Mouse (Mus musculus) gastrocnemius, adult 2 months (tissue): ENCODE measurements around the gene Gm10644. TPM values are rescaled to one million over a fixed set of nuclear protein-coding genes. Genes with fewer than 3 reads are reported as not detected.
A peak's percentile ranks its signal among the peaks of the same experiment; 100 is the strongest.

ENCODE experiments used
- DNase-seq: peaks from one replicate; pipeline ENCODE4 v3.0.0; 2022
- H3K27ac ChIP-seq: fragments of 200-600 bp; 2 replicates; pipeline ENCODE4 v1.8.1; 2022; ENCODE audit warnings: mild to moderate bottlenecking
- H3K4me3 ChIP-seq: fragments of 200-600 bp; 2 replicates; pipeline ENCODE4 v1.8.1; 2022; ENCODE audit warnings: mild to moderate bottlenecking, moderate library complexity
- CTCF ChIP-seq: fragments of 200-600 bp; IDR thresholded peaks from 2 replicates; pipeline ENCODE4 v1.8.1; 2022; ENCODE audit warnings: antibody characterized with exemption, mild to moderate bottlenecking, moderate library complexity
- intact Hi-C: fragments of 180-260 bp; cut with DNase I; formaldehyde crosslinking; loops from one replicate; pipeline ENCODE4 v1.15.1; 2025
- total RNA-seq, 2 experiments: library from RNA; stranded (reverse); gene quantifications; 2 replicates each; pipeline ENCODE4 v1.2.3; 2021

The Gm10644 gene
- total RNA-seq, 2 experiments from 2014 or later, result 0.64 to 0.84 TPM

GRCm38 (mm10) chr8:83954749-83955105 lies 278 bp downstream of the Gm10644 start:
- no peak for TF ChIP-seq CTCF
- Histone ChIP-seq H3K27ac (peak overlapping the region; percentile 89), H3K4me3 (peak overlapping the region; percentile 83)
- intact Hi-C loops, result loop anchor here (5.0 kb wide), 1 partner anchor 172 kb away; no protein-coding TSS in a partner anchor
- DNase-seq, result no peak

GRCm38 (mm10) chr8:83945540-83945939 lies 9.5 kb downstream of the Gm10644 start:
- intact Hi-C loops, result no loop called here
- no peak for DNase-seq
- H3K4me3 ChIP-seq, result no peak overlapping the region
- no peak for TF ChIP-seq CTCF
- H3K27ac ChIP-seq, result no peak overlapping the region

- TF ChIP-seq CTCF, result no peak
- Histone ChIP-seq H3K27ac (no peak overlapping the region), H3K4me3 (no peak overlapping the region)
- DNase-seq, result no peak
- intact Hi-C loops, result no loop called here
Observed at GRCm38 (mm10) chr8:83942446-83942845, 12.6 kb downstream of the Gm10644 start.

- intact Hi-C loops, result no loop called here
- no peak overlapping the region for H3K4me3 ChIP-seq
- TF ChIP-seq CTCF, result no peak
Observed at GRCm38 (mm10) chr8:83941066-83941677, 13.8 kb downstream of the Gm10644 start.

GRCm38 (mm10) chr8:83938330-83938729 lies 16.7 kb downstream of the Gm10644 start:
- H3K27ac ChIP-seq, result no peak overlapping the region
- no peak for TF ChIP-seq CTCF
- DNase-seq, result no peak
- intact Hi-C loops, result no loop called here
- H3K4me3 ChIP-seq, result no peak overlapping the region

More at GRCm38 (mm10) chr8:83941066-83941677, 13.8 kb downstream of the Gm10644 start:
- no peak for DNase-seq
- H3K27ac ChIP-seq, result no peak overlapping the region

- no peak for TF ChIP-seq CTCF
Observed at GRCm38 (mm10) chr8:83937645-83938044, 17.4 kb downstream of the Gm10644 start.

GRCm38 (mm10) chr8:83935435-83935834 lies 19.6 kb downstream of the Gm10644 start:
- no peak for TF ChIP-seq CTCF
- intact Hi-C loops, result no loop called here
- Histone ChIP-seq H3K27ac (no peak overlapping the region), H3K4me3 (no peak overlapping the region)
- DNase-seq, result no peak

More at GRCm38 (mm10) chr8:83937645-83938044, 17.4 kb downstream of the Gm10644 start:
- intact Hi-C loops, result no loop called here
- DNase-seq, result no peak
- H3K27ac ChIP-seq, result no peak overlapping the region
- H3K4me3 ChIP-seq, result no peak overlapping the region

GRCm38 (mm10) chr8:83934994-83935393 lies 20.0 kb downstream of the Gm10644 start:
- no peak for TF ChIP-seq CTCF
- no peak for DNase-seq
- H3K27ac ChIP-seq, result no peak overlapping the region
- intact Hi-C loops, result no loop called here
- H3K4me3 ChIP-seq, result no peak overlapping the region

- DNase-seq, result no peak
- no peak for TF ChIP-seq CTCF
- intact Hi-C loops, result no loop called here
- no peak overlapping the region for H3K4me3 ChIP-seq
- H3K27ac ChIP-seq, result no peak overlapping the region
Observed at GRCm38 (mm10) chr8:83934222-83934621, 20.8 kb downstream of the Gm10644 start.

GRCm38 (mm10) chr8:83926266-83926665 lies 28.7 kb downstream of the Gm10644 start:
- peak; percentile 21 for DNase-seq
- no peak overlapping the region for H3K4me3 ChIP-seq
- H3K27ac ChIP-seq, result no peak overlapping the region
- intact Hi-C loops, result no loop called here
- TF ChIP-seq CTCF, result no peak

- DNase-seq, result no peak
- H3K4me3 ChIP-seq, result no peak overlapping the region
- intact Hi-C loops, result no loop called here
- no peak for TF ChIP-seq CTCF
- H3K27ac ChIP-seq, result no peak overlapping the region
Observed at GRCm38 (mm10) chr8:83924585-83924984, 30.4 kb downstream of the Gm10644 start.

- Histone ChIP-seq H3K27ac (no peak overlapping the region), H3K4me3 (no peak overlapping the region)
- intact Hi-C loops, result loop anchor here (1.0 kb wide), 1 partner anchor 139 kb away; no protein-coding TSS in a partner anchor
- DNase-seq, result peak; percentile 12
- no peak for TF ChIP-seq CTCF
Observed at GRCm38 (mm10) chr8:83922727-83923126, 32.3 kb downstream of the Gm10644 start.

GRCm38 (mm10) chr8:83921558-83921957 lies 33.4 kb downstream of the Gm10644 start:
- intact Hi-C loops, result no loop called here
- H3K4me3 ChIP-seq, result no peak overlapping the region
- TF ChIP-seq CTCF, result peak; percentile 91
- no peak overlapping the region for H3K27ac ChIP-seq
- DNase-seq, result peak; percentile 79

GRCm38 (mm10) chr8:83917566-83917965 lies 37.4 kb downstream of the Gm10644 start:
- intact Hi-C loops, result no loop called here
- H3K4me3 ChIP-seq, result no peak overlapping the region
- no peak for TF ChIP-seq CTCF
- H3K27ac ChIP-seq, result no peak overlapping the region
- no peak for DNase-seq
